Mouse (Mus musculus): ENCODE data around the gene Pnmal1.
"Not testable (repeated sequence)": the region's sequence is repeated elsewhere in the genome, so short reads cannot be mapped to it uniquely, and the experiment has no call there.

Gene Pnmal1

DNA sequence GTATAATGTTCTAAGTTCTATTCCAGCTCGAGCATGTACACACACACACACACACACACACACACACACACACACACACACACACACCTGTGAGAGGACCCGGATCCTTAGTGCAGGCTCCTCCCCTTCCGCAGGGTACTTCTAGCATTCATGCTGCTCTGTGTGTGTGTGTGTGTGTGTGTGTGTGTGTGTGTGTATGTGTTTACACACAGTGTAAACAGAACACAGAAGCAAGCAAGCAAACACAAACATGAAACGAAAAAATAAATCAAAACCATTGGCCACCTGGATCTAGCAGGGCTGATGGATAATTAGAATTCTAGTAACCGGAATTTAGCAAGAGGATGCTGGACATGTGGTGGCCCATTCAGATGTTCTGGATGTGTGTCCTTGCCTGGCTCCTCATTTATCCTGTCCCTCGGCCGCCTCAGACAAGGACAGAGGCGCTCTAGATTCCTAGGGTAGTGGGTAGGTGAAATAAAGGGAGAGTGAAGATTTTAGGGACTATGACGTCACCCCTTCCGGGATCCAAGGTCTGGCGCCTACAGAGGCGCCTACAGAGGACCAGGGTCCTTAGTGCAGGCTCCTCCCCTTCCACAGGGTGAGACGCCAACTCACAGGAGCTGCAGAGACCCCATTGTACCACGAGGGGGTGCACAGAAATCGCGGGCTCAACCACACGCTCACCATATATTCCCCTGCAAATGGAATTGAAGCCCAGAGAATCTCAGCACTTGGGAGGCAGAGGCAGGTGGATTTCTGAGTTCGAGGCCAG is 8.4 kb upstream of the Pnmal1 start:
- DNase-seq (ENCODE audit: low spot score), result peak; percentile 80

DNA sequence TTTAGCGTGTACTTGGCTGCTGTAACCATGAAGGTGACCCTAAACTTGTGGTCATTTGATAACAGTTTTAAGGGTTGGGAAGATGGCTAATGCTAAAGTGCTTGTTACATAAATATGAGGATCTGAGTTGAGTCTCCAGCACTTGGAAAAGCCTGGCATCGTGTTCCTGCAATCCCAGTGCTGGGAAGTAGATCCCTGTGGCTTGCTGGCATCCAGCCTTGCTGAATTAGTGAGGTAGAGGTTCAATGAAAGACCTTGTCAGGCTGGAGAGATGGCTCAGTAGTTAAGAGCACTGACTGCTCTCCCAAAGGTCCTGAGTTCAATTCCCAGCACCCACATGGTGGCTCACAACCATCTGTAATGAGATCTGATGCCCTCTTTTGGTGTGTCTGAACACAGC is 5.7 kb upstream of the Pnmal1 start:
- not testable (repeated sequence) for DNase-seq (ENCODE audit: low spot score)

- no peak for DNase-seq (ENCODE audit: low spot score)
These were observed 3.8 kb upstream of the Pnmal1 start for GRCm38 (mm10) chr7:16955712-16956111.

GRCm38 (mm10) chr7:16956410-16957265 is 2.8 kb upstream of the Pnmal1 start:
- no peak for DNase-seq (ENCODE audit: low spot score)

GRCm38 (mm10) chr7:16961678-16962077 is 2.2 kb downstream of the Pnmal1 start:
- DNase-seq (ENCODE audit: low spot score), result no peak

DNA sequence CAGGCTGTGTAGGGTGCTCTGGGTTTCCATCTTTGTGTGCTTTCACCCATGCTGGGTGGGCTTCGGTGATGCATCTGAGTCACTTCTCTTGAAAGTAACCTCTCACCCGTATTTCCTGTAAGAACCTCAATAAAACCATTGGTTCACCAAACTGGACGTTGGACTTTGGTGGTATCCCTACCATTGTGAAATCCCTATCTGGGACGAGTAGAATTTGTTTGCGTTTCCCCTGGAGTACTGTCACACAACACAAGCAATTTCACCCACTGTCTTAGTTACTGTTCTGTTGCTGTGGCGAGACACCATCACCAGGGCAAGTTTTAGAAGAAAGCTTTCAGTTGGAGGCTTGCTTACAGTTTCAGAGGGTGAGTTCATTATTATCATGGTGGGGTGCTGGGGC is 8.9 kb downstream of the Pnmal1 start:
- DNase-seq (ENCODE audit: low spot score), result no peak

GRCm38 (mm10) chr7:16971160-16971559 is 11.7 kb downstream of the Pnmal1 start:
- DNase-seq (ENCODE audit: low spot score), result no peak

DNA sequence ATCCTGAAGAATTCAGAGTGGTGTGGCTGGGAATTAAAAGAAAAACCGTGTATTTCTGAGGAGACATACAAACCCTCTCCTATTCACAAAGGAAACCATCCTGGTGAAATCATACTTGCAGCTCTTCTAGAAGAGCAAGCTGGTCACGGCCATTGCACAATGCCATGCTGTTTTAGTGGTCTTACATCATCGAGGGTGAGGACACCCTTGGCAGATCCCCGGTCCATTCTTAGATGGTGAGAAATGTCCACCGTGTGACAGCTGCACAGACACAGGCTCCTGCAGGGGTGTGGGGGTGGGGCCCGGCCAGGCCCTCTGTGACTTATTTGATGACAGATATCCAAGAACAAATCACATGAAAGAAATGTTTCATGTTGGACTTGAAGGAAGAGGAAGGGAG is 14.5 kb downstream of the Pnmal1 start:
- DNase-seq (ENCODE audit: low spot score), result no peak

DNA sequence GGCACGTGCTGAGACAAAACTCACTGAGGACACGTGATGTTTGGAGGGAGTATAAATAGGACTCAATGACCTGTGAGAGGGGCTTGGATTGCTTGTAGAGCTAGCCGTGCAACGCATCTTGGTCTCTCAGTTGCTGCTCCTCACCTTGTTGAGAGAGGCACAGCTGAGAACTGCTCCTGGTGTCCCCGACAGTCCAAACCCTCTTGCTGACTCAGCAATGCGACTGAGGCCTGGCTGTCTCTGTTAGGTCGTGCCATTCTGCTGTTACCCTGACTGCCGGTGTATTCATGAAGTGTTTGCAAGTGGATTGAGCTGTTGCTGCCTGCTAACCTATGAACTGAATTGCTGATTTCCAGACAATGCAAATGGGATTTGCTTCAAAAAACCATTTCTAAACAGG is 16.8 kb downstream of the Pnmal1 start:
- no peak for DNase-seq (ENCODE audit: low spot score)

DNA sequence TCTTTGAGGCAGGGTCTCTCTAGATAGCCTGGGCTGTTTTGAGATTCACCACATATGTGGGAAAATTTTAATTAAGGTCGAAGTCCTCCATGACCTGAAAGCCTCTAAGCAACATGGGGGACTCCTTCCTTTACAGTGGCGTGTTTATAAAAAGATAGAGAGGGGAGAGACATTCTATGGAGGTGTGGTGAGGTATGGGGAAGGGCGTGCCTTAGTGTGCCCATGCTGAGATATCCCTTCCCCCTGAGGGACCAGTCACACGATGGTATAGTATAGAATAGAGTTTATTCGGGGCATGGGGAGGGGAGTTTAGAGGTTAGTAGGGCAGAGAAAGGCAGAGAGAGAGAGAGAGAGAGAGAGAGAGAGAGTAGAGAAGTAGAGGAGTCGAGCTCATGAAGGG is 18.7 kb downstream of the Pnmal1 start:
- no peak for DNase-seq (ENCODE audit: low spot score)

- no peak for DNase-seq (ENCODE audit: low spot score)
These were observed 19.1 kb downstream of the Pnmal1 start for GRCm38 (mm10) chr7:16978593-16978992.

- DNase-seq (ENCODE audit: low spot score), result peak; percentile 20
These were observed 20.9 kb downstream of the Pnmal1 start for GRCm38 (mm10) chr7:16980348-16980747.

GRCm38 (mm10) chr7:16982859-16983568 is 23.5 kb downstream of the Pnmal1 start, which contains the start of gene Gm42372:
TSS of gene Gm42372 (plus strand) at chr7:16983086.
- no peak for DNase-seq (ENCODE audit: low spot score)

- DNase-seq (ENCODE audit: low spot score), result no peak
These were observed 28.2 kb downstream of the Pnmal1 start for GRCm38 (mm10) chr7:16987541-16988149.

- peak; percentile 67 for DNase-seq (ENCODE audit: low spot score)
These were observed 28.9 kb downstream of the Pnmal1 start for GRCm38 (mm10) chr7:16988405-16988804.

DNA sequence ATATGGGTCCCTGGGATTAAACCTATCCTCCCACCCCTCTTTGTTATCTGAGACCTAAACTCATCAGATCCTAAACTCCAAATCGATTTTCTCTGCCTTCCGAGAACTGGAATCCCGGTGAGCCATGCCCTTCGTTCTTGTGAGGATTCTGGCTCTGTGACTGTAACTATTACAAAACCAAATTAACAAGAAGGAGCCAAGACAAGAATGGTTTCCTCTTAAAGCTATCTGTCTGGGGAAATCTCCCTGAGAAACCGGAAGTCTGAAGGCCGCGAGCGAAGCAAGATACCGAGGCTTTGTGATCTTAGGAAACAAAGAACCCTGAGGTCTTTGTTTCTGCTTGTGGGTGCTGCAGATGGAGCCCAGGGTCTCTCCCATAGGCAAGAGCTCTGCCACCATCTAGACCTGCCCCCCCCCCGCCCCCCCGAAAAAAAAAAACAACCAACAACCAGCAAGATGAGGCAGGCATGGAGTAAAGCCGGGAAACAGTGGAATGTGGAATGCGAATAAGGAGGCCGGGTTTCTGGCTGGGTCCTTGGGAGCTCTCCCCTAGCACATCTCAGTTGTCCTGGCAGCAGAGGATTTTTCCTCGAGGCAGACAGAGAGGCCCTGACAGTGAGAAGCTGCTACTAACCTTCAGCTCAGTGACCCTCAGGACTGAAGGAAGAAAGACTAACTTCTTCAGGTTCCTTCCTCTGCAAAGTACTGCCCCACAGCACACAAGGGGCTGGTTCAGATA is 30.7 kb downstream of the Pnmal1 start:
- DNase-seq (ENCODE audit: low spot score), result peak; percentile 20

DNA sequence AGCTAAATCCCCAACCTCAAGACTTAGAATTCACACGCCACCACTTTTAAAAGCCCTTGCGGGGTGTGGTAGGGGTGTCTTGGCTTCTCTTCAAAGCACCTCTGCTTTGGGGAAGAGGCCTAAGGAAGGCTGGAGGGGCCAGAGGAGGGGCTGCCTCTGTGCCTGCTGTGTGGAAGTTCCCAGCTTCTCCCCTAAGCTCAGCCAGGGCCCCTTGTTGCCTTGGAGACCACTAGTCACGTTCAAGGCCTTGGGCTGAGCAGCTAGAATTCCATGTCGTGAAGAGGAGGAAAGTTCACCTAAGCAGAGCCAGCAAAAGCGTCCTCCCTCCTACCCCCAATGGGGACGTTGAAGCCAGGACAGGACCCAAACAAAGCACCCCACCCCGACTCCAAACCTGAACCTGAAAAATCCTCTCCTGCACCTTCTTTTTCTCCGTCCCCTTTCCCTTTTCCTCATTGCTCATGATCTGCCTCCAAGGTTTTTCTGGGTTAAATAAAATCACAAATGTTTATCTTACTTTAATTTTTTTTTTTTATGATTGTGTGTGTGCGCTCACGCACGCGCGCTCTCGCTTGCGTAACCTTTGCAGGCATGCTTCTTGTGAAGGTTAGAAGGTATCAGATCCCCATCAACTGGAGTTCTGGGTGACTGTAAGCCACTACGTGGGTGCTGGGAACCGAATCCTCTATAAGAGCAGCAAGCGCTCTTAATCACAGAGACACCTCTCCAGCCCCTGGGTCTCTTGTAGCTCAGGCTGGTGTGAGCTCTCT is 32.4 kb downstream of the Pnmal1 start:
- DNase-seq (ENCODE audit: low spot score), result peak; percentile 68

DNA sequence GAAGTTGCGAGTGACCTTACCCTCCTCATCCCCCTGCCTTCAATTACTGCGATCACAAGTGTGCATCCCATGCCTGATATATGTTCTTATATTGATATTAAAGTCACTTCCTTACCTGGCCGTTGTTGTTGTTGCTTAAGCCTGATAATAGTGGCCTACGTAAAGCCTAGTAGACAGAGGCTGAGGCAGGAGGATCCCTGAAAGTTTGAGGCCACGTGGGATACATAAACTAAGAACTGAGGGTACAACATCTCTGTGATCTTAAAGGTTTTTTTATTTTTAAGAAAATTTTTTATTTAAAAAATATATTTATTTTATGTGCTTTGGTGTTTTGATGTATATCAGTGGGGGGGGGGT is 33.0 kb downstream of the Pnmal1 start, which contains the start of gene Ccdc8:
Gene Ccdc8 (plus strand): TSS at position 258 of the 357 bp plus-strand sequence.
- DNase-seq (ENCODE audit: low spot score), result no peak

DNA sequence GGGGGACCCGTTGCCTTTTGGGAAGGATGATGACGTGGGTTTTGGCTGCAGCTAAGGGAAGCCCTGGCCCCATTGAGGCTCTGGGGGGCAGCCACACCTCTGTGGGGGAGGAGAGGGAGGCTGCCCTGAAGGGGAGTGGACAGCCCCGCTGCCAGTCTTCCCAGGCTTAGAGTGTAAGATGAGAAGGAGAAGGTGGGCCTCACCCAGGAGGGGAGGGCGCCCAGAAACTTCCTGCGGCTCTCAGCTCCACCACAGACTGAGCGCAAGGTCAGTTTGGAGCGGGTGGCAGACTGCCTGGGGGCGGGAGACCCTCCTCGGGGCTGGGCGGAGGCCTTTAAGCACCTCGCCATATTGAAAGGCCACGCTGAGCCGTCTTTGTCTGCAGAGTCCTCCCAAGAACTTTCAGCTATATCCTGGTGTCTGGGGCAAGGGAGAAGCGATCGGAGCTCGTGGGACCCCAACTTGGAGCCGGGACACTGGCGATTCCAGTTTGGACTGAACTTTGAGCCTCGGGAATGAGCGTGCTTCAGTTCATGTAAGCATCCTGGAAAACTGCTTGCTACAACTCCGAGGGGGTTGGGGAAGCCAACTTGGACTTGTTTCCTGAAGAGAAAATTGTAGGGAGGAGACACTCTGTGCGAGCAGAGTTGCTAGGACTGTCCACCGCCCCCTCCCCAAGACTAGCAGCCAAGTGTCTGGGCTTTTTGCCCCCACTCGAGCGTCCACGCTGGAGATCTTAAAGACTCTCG is 34.3 kb downstream of the Pnmal1 start:
- DNase-seq (ENCODE audit: low spot score), result peak; percentile 91

DNA sequence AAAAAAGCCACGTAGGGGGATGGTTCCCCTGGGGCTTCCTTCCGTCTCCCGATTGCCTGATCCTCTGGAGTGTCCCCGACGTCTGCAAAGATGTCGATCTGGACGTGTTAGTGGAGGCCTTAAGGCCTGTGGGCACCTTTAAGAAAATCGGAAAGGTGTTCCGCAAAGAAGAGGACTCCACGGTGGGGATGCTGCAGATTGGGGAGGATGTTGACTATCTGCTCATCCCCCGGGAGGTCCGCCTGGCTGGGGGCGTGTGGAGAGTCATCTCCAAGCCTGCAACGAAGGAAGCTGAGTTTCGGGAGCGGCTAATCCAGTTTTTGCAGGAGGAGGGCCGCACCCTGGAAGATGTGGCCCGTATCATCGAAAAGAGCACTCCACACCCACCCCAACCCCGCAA is 34.9 kb downstream of the Pnmal1 start:
- DNase-seq (ENCODE audit: low spot score), result no peak
